Mouse (Mus musculus): ENCODE data around the gene Itga2b.

Gene Itga2b

DNA sequence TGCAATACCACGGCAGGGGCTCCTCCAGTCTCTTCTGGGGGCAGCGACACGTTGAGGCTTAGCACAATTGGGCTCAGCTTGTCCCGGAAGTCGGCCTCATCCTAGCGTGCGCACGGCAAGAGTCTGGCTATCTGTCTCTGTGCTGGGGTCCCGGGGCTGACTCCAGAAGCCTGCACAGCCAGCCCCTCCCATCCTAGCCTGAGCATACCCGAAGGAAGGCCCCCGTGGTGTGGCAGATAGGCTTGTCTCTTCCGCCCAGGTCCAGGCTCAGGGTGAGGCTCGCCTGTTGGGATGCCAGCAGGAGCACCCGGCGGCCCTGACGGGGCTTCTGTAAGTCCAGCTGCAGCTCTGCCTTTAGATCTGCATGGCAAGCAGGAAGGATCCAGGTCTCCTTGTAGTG, 9.4 kb downstream of the Itga2b start:
- DNase-seq (ENCODE audit: low read depth, low spot score), result no peak

DNA sequence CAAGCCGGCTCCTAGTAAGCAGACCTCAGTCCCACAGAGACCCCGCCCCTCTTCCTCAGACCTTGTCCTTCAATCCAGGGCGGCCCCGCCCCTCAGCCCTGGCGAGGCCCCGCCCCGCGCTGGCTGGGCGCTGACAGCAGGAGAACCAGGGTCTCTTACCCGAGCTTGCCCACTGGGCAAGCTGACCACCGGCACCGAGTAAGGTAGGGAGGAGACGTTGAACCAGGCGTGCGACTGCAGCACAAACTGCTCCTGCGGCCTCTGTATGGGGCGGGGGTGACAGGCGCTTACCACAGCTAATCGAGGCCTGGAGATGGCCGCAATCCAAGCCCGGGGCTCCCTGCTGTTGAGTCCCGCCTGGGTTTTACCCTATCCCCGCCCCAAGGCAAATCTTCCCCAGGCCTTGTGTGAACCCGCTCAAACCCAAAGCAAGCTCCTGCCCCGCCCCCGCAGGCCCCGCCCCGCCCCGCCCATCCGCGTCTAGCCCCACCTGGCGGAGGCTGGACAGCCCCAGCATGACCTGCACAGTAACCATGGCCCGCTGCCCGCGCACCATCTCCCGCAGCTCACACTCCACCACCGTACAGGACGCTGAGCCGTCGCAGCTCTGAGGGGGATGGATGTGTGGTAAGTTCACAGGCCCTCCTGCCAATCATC, 14.1 kb downstream of the Itga2b start:
- no peak for DNase-seq (ENCODE audit: low read depth, low spot score)

GRCm38 (mm10) chr11:102453131-102453530, 16.8 kb downstream of the Itga2b start:
- DNase-seq (ENCODE audit: low read depth, low spot score), result no peak

GRCm38 (mm10) chr11:102449043-102450008, 20.6 kb downstream of the Itga2b start:
- DNase-seq (ENCODE audit: low read depth, low spot score), result no peak

- DNase-seq (ENCODE audit: low read depth, low spot score), result no peak
Measured at GRCm38 (mm10) chr11:102448327-102448726, 21.6 kb downstream of the Itga2b start.

- DNase-seq (ENCODE audit: low read depth, low spot score), result no peak
Measured at GRCm38 (mm10) chr11:102447497-102447896, 22.4 kb downstream of the Itga2b start, which contains the start of gene Fam171a2. Fam171a2 (minus strand) TSS chr11:102447682.

DNA sequence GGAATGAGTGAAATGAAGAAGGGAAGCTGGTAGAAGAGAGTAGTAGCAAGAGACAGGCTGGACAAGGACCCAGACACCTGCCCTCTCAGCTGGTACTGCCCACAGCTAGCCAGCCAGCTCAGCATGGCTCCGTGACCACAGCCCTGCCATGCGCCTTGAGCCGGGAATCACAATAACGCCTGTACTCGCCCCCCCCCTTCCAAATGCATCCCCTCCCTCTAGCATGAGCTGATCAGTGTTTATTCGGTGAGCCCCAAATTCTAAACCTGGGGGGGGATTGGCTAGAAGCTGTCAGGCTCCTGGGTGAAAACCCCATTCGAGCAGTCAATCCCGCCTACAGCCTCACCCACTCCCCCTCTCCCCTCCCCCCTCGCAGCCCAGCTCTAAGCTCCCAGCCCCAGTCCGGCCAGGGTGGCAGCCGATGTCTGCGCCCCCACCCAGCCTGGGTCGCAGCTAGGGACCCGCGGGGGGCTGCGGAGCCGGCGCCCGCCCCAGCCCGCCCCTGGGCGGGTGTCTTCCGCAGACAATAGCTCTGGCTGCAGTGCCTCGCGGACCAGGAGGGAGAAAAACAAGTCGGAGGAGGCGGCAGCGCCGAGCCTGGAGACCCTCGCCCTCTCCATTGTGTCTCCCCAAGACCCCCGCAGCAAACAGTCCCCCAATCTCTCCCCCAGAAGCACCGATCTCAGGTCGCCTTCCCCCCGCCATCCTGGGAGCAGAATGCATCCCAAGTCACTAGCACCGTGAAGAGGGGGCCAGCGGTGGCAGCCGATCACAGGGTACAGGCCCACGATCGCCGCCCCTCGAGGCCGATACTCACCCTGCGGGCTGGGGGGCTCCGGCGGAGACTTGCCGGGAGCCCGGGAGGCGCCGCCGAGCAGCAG, 23.1 kb downstream of the Itga2b start:
- no peak for DNase-seq (ENCODE audit: low read depth, low spot score)

- DNase-seq (ENCODE audit: low read depth, low spot score), result no peak
Measured at GRCm38 (mm10) chr11:102445891-102446361, 24.0 kb downstream of the Itga2b start.

DNA sequence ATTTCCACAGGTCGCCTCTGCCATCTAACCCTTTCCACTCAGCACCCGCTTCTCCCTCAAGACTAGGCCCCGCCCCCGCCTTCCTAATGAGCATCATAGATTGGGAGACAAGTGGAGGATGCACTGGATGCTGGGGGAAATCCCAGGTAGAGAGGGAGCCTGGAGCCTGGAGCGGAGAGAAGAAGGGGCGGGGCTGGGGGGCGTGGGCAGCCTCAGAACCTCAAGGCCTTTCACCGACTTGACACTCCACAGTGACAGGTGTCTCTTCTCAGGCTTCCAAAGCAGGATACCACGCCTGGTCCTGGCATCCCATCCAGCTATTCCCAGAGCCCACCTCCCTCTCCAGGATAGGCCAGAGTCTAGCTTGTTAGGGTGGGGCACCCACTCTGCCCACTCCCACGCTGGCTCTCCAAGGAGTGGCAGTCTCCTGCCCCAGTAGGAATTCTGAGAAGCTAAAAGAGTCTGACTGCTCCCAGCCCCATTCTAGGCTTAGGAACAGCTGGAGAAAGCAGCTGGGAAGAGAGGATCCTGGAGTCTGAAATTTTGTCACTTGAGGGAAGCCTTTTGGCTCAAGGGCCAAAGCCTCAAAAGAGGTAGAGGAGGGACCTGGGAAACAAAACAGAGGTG, 24.5 kb downstream of the Itga2b start:
- DNase-seq (ENCODE audit: low read depth, low spot score), result no peak

GRCm38 (mm10) chr11:102444781-102445180, 25.1 kb downstream of the Itga2b start:
- no peak for DNase-seq (ENCODE audit: low read depth, low spot score)

DNA sequence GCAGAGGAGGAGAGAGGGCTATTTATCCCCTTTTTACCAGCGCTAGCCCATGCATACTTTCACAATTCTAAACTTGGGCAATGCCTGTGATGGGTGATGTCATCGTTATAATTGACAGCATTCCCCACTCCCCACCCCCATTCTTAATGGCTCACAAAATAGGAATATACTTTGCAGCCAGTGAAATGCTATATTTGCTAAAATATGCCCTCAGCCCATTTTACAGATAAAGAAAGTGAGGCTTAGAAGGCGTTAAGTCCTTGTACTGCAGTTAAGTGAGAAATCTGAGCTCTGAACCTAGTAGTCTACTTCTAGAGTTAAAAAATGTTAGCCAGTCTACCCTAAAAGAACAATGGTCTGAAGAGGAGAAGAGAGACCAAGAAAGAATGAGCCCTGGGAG, 25.6 kb downstream of the Itga2b start:
- DNase-seq (ENCODE audit: low read depth, low spot score), result no peak

DNA sequence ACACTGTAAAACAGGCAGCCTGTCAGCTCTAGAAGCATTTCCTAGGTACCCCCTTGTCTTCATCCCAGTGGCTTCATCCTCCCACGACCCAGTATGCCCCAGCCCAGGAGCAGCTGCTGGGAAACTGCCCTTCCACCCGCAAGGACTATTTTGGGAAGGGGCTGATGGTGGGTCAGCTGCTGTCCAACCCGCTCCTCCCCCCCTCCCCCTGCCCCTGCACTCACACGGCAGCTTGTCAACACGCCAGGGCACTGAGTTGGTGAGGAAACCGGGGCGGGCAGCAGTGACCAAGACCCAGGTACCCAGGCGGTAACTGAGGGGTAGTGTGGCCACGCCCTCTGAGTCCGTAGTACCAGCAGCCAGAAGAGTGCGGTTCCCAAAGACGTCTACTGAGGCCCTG, 26.2 kb downstream of the Itga2b start:
- DNase-seq (ENCODE audit: low read depth, low spot score), result no peak

- no peak for DNase-seq (ENCODE audit: low read depth, low spot score)
Measured at GRCm38 (mm10) chr11:102442089-102442488, 27.8 kb downstream of the Itga2b start.

- DNase-seq (ENCODE audit: low read depth, low spot score), result no peak
Measured at GRCm38 (mm10) chr11:102441434-102441833, 28.5 kb downstream of the Itga2b start.

DNA sequence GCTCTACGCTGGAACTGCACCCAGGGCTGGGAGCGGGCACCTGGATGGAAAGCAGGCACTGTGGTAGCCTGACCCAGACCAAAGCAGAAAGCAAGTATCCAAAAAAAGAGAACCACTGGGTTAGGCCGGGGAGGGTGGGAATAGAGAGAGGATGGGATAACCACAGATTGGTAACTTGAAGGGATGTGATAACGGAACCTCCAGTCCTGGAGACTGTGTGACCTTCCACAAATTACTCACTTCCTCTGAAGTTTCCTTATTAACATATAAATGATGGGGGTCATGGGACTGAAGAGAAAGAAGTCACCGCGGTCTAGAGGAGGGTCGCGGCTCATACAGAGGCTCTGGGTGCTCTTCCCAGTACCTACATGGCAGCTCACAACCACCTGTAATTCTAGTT, 29.7 kb downstream of the Itga2b start:
- DNase-seq (ENCODE audit: low read depth, low spot score), result no peak

- no peak for DNase-seq (ENCODE audit: low read depth, low spot score)
Measured at GRCm38 (mm10) chr11:102439093-102440082, 30.5 kb downstream of the Itga2b start.

- no peak for DNase-seq (ENCODE audit: low read depth, low spot score)
Measured at GRCm38 (mm10) chr11:102438212-102439092, 31.5 kb downstream of the Itga2b start.

- DNase-seq (ENCODE audit: low read depth, low spot score), result no peak
Measured at GRCm38 (mm10) chr11:102437120-102438061, 32.5 kb downstream of the Itga2b start.
